Mouse (Mus musculus) myocyte (in vitro differentiated cells): ENCODE data around the gene Bpifb4. TPM values are rescaled to one million over a fixed set of nuclear protein-coding genes. Genes with fewer than 3 reads are reported as not detected.

Experiments used
- H3K27me3 ChIP-seq: one replicate; pipeline ENCODE4 v1.6.1; 2011; ENCODE audit not compliant: control insufficient read depth, insufficient read depth, insufficient read length
- H3K36me3 ChIP-seq: one replicate; pipeline ENCODE4 v1.6.1; 2011; ENCODE audit not compliant: control insufficient read depth, insufficient read depth
- H3K4me2 ChIP-seq: one replicate; pipeline ENCODE4 v1.6.1; 2011; ENCODE audit warnings: low read depth, control low read depth
- H3K4me3 ChIP-seq: one replicate; pipeline ENCODE4 v1.5.1; 2011; ENCODE audit warnings: mild to moderate bottlenecking, control low read depth, moderate library complexity
- H3K79me2 ChIP-seq: one replicate; pipeline ENCODE4 v1.6.1; 2011; ENCODE audit not compliant: control insufficient read depth, insufficient read depth
- H3ac ChIP-seq: one replicate; pipeline ENCODE4 v1.6.1; 2011; ENCODE audit not compliant: control insufficient read depth, insufficient read length
- CEBPB ChIP-seq: IDR thresholded peaks from 2 replicates; pipeline ENCODE4 v1.6.1; 2011; ENCODE audit warnings: mild to moderate bottlenecking, moderate library complexity; ENCODE audit not compliant: poor library complexity, insufficient read depth, severe bottlenecking
- E2F4 ChIP-seq: IDR thresholded peaks from one replicate; pipeline ENCODE4 v1.6.1; 2011; ENCODE audit warnings: mild to moderate bottlenecking, control low read depth, moderate library complexity; ENCODE audit not compliant: insufficient read depth
- MAX ChIP-seq: IDR thresholded peaks from one replicate; pipeline ENCODE4 v1.6.1; 2011; ENCODE audit warnings: low read depth, mild to moderate bottlenecking, control low read depth
- MYOD1 ChIP-seq, 3 experiments: IDR thresholded peaks; one replicate each; pipeline ENCODE4 v1.6.1; 2011; ENCODE audit warnings: control low read depth in 2 of 3, low read depth in 2 of 3, mild to moderate bottlenecking in 2 of 3, moderate library complexity in 1 of 3; ENCODE audit not compliant: insufficient read length in 2 of 3, control insufficient read depth in 1 of 3
- MYOG ChIP-seq, 3 experiments: IDR thresholded peaks; one replicate each; pipeline ENCODE4 v1.6.1; 2011; ENCODE audit warnings: control low read depth in 2 of 3, low read depth in 2 of 3, mild to moderate bottlenecking in 2 of 3; ENCODE audit not compliant: insufficient read length in 2 of 3, control insufficient read depth in 1 of 3, insufficient read depth in 1 of 3
- POLR2A ChIP-seq: IDR thresholded peaks from one replicate; pipeline ENCODE4 v1.6.1; 2011; ENCODE audit warnings: low read depth, mild to moderate bottlenecking, control low read depth, moderate library complexity; ENCODE audit not compliant: insufficient read length
- POLR2AphosphoS2 ChIP-seq: IDR thresholded peaks from one replicate; pipeline ENCODE4 v1.6.1; 2011; ENCODE audit warnings: low read depth, control low read depth; ENCODE audit not compliant: insufficient read length
- REST ChIP-seq: IDR thresholded peaks from one replicate; pipeline ENCODE4 v1.6.1; 2011; ENCODE audit warnings: mild to moderate bottlenecking, control low read depth, moderate library complexity; ENCODE audit not compliant: insufficient read depth, insufficient read length
- SRF ChIP-seq: IDR thresholded peaks from one replicate; pipeline ENCODE4 v1.6.1; 2011; ENCODE audit warnings: low read depth; ENCODE audit not compliant: control insufficient read depth, insufficient read length
- TCF12 ChIP-seq: IDR thresholded peaks from one replicate; pipeline ENCODE4 v1.6.1; 2011; ENCODE audit warnings: mild to moderate bottlenecking, control low read depth; ENCODE audit not compliant: poor library complexity, insufficient read depth, severe bottlenecking
- TCF3 ChIP-seq: IDR thresholded peaks from one replicate; pipeline ENCODE4 v1.6.1; 2011; ENCODE audit warnings: low read depth, control low read depth; ENCODE audit not compliant: insufficient read length
- USF1 ChIP-seq: IDR thresholded peaks from one replicate; pipeline ENCODE4 v1.6.1; 2011; ENCODE audit warnings: low read depth, mild to moderate bottlenecking, control low read depth, moderate library complexity
- polyA plus RNA-seq: library from polyadenylated mRNA; unstranded; fragments of >200 nt; fragmentation: generic; extraction: Trizol; gene quantifications from one replicate; pipeline ENCODE4 v1.2.1, GENCODE M21; 2012; ENCODE audit warnings: missing spikeins

Gene Bpifb4
- not detected for polyA plus RNA-seq

- Histone ChIP-seq H3K27me3 (no peaks in the 10 kb centered on the region), H3K4me3 (no peak within 1 kb of the TSS), H3K36me3 (no peaks in the 10 kb centered on the region), H3K4me2 (no peak within 1 kb of the TSS), H3ac (no peak within 1 kb of the TSS), H3K79me2 (no peaks in the 10 kb centered on the region)
- peak; percentile 39 for TF ChIP-seq USF1
- no peak for TF ChIP-seq MYOG (IDR thresholded peaks at IDR 0.05; ENCODE audit: control insufficient read depth in 1 of 3, insufficient read depth in 1 of 3, insufficient read length in 2 of 3, low read depth in 2 of 3)
Observed at GRCm38 (mm10) chr2:153937843-153938242, at the start of gene Bpifb4. Gene Bpifb4, plus strand, starts transcription at chr2:153938212.

DNA sequence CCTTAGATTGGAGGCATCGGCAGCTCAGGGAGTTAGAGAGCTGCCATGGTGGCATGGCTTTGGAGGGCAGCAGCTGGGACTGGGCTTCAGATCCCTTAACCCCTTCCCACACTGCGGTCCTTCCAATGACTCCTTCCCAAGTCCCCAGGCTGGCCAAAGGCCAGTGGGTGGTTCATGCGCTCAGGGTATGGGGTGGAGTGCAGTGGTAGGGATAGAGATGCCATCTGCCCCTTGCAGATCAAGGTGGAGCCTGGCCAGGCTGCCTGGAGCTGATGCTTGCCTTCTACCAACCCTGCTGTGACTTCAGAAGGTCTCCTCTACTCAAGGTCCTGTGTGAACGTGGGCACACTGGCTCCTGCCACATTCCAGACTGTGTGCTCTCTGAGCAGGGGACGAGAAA, 38.9 kb upstream of the Bpifb4 start:
- no peaks in the 10 kb centered on the region for H3K27me3 ChIP-seq
- H3K4me2 ChIP-seq, result no peak overlapping the region
- H3ac ChIP-seq, result no peak overlapping the region
- H3K36me3 ChIP-seq, result no peaks in the 10 kb centered on the region
- no peak overlapping the region for H3K4me3 ChIP-seq
- no peaks in the 10 kb centered on the region for H3K79me2 ChIP-seq
- no peak for TF ChIP-seq MYOG (IDR thresholded peaks at IDR 0.05; ENCODE audit: control insufficient read depth in 1 of 3, insufficient read depth in 1 of 3, insufficient read length in 2 of 3, low read depth in 2 of 3)
- TF ChIP-seq SRF, result no peak
- TF ChIP-seq E2F4, result no peak
- no peak for TF ChIP-seq POLR2AphosphoS2
- no peak for TF ChIP-seq TCF12
- no peak for TF ChIP-seq REST
- no peak for TF ChIP-seq MAX
- no peak for TF ChIP-seq POLR2A
- TF ChIP-seq MYOD1 (IDR thresholded peaks at IDR 0.05; ENCODE audit: control insufficient read depth in 1 of 3, insufficient read length in 2 of 3, low read depth in 2 of 3), result no peak
- no peak for TF ChIP-seq CEBPB
- no peak for TF ChIP-seq TCF3
- no peak for TF ChIP-seq USF1

GRCm38 (mm10) chr2:153900088-153900487, 37.9 kb upstream of the Bpifb4 start, which contains the start of gene Bpifb6:
Gene Bpifb6, plus strand, starts transcription at chr2:153900388.
- no peaks in the 10 kb centered on the region for H3K36me3 ChIP-seq
- H3ac ChIP-seq, result no peak within 1 kb of the TSS
- H3K4me2 ChIP-seq, result no peak within 1 kb of the TSS
- TF ChIP-seq USF1, result no peak
- no peak for TF ChIP-seq REST
- no peak for TF ChIP-seq TCF3
- no peak for TF ChIP-seq MYOD1 (IDR thresholded peaks at IDR 0.05; ENCODE audit: control insufficient read depth in 1 of 3, insufficient read length in 2 of 3, low read depth in 2 of 3)
- TF ChIP-seq POLR2A, result no peak
- TF ChIP-seq SRF, result no peak
- no peak for TF ChIP-seq MYOG (IDR thresholded peaks at IDR 0.05; ENCODE audit: control insufficient read depth in 1 of 3, insufficient read depth in 1 of 3, insufficient read length in 2 of 3, low read depth in 2 of 3)
- no peak for TF ChIP-seq E2F4
- TF ChIP-seq MAX, result no peak
- TF ChIP-seq POLR2AphosphoS2, result no peak
- no peak for TF ChIP-seq CEBPB
- H3K79me2 ChIP-seq, result no peaks in the 10 kb centered on the region
- no peaks in the 10 kb centered on the region for H3K27me3 ChIP-seq
- no peak within 1 kb of the TSS for H3K4me3 ChIP-seq

DNA sequence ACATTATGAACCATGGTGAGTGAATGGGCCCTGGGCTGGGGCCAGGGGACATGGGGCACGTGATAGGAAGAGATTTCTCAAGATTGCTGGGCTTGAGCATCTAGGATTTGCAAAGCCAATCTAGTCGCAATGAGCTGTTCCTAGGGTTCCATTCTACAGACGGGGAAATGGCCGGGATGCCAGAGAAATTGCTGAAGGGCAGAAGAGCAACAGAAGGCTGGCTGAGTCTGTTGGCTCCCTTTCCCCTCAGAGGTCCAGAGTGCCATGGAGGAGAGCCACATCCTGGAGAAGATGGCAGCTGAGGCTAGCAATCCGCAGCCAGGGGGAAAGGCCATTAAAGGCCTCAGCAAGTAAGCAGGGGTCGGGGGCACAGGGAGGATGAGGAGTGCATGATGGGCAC, 35.3 kb upstream of the Bpifb4 start:
- no peak overlapping the region for H3K4me2 ChIP-seq
- no peaks in the 10 kb centered on the region for H3K36me3 ChIP-seq
- no peak overlapping the region for H3K4me3 ChIP-seq
- H3K79me2 ChIP-seq, result no peaks in the 10 kb centered on the region
- TF ChIP-seq MAX, result no peak
- no peaks in the 10 kb centered on the region for H3K27me3 ChIP-seq
- H3ac ChIP-seq, result no peak overlapping the region

- TF ChIP-seq POLR2A (no peak), REST (no peak), SRF (no peak), TCF3 (no peak)
- Histone ChIP-seq H3K27me3 (no peaks in the 10 kb centered on the region), H3ac (no peak overlapping the region)
Observed at GRCm38 (mm10) chr2:153906626-153907025, 31.4 kb upstream of the Bpifb4 start.

GRCm38 (mm10) chr2:153914151-153914550, 23.9 kb upstream of the Bpifb4 start:
- no peak for TF ChIP-seq POLR2AphosphoS2
- TF ChIP-seq USF1, result no peak
- TF ChIP-seq MYOD1 (IDR thresholded peaks at IDR 0.05; ENCODE audit: control insufficient read depth in 1 of 3, insufficient read length in 2 of 3, low read depth in 2 of 3), result no peak
- TF ChIP-seq TCF3, result no peak
- no peak for TF ChIP-seq POLR2A
- no peak for TF ChIP-seq REST
- TF ChIP-seq CEBPB, result no peak
- TF ChIP-seq TCF12, result no peak
- no peak for TF ChIP-seq E2F4
- TF ChIP-seq MAX, result no peak
- no peak for TF ChIP-seq SRF
- no peak for TF ChIP-seq MYOG (IDR thresholded peaks at IDR 0.05; ENCODE audit: control insufficient read depth in 1 of 3, insufficient read depth in 1 of 3, insufficient read length in 2 of 3, low read depth in 2 of 3)

More at GRCm38 (mm10) chr2:153906626-153907025, 31.4 kb upstream of the Bpifb4 start:
- no peak overlapping the region for H3K4me3 ChIP-seq
- H3K36me3 ChIP-seq, result no peaks in the 10 kb centered on the region
- no peak overlapping the region for H3K4me2 ChIP-seq
- no peaks in the 10 kb centered on the region for H3K79me2 ChIP-seq

More at GRCm38 (mm10) chr2:153914151-153914550, 23.9 kb upstream of the Bpifb4 start:
- no peaks in the 10 kb centered on the region for H3K27me3 ChIP-seq
- H3K4me3 ChIP-seq, result no peak overlapping the region
- H3K36me3 ChIP-seq, result no peaks in the 10 kb centered on the region
- H3K79me2 ChIP-seq, result no peaks in the 10 kb centered on the region
- no peak overlapping the region for H3ac ChIP-seq
- H3K4me2 ChIP-seq, result no peak overlapping the region
